Mouse (Mus musculus) liver, adult 2 months (tissue): ENCODE data around the gene Dlg2.

ENCODE experiments used
- CTCF ChIP-seq: fragments of 200-500 bp; IDR thresholded peaks from 2 replicates; pipeline ENCODE4 v1.5.1; 2011; ENCODE audit warnings: low read depth, low read length, control low read depth
- POLR2A ChIP-seq: fragments of 200-500 bp; IDR thresholded peaks from 2 replicates; pipeline ENCODE4 v1.6.1; 2011; ENCODE audit warnings: low read length, control low read depth; ENCODE audit not compliant: insufficient read depth; ENCODE audit errors: extremely low read depth

GRCm38 (mm10) chr7:91296127-91296526 is 819.7 kb downstream of the Dlg2 start:
- TF ChIP-seq CTCF: no peak
- TF ChIP-seq POLR2A: no peak
